Mouse (Mus musculus) embryonic fibroblast, embryonic 13.5 days (primary cell): ENCODE data around the gene Rab8b.

Experiments used
- CTCF ChIP-seq: IDR thresholded peaks from 2 replicates; pipeline ENCODE4 v1.5.1; 2011; ENCODE audit warnings: mild to moderate bottlenecking, control low read depth, low read length, moderate library complexity, borderline replicate concordance; ENCODE audit not compliant: insufficient read depth
- POLR2A ChIP-seq: IDR thresholded peaks from 2 replicates; pipeline ENCODE4 v1.6.1; 2011; ENCODE audit warnings: low read depth, mild to moderate bottlenecking, control low read depth, low read length, moderate library complexity

DNA sequence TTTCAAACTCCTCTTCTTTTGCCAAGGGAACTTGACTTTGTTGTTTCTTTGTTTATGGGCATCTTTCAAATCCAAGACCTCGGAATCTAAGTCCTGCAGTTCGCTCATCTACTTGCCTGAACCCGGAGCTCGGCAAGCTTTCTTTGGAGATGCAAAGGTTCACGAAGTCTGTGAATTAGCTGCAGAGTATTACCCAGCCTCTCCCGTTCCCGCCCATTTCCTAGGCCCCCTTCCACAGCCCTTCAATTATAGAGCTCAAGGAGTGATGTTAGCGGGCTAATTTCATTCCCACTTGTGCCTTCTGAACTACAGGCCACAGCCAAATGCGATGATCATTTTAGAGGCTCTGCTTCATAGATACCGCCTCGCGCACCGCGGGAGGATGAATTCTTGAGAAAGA is 494 bp upstream of the Rab8b start:
- TF ChIP-seq CTCF, result no peak
- TF ChIP-seq POLR2A, result no peak
